Mouse (Mus musculus) forebrain, postnatal 0 days (tissue): Measurements from ENCODE around the gene Gabbr2. TPM values are rescaled to one million over a fixed set of nuclear protein-coding genes. Genes with fewer than 3 reads are reported as not detected.

Experiments
- ATAC-seq: fragments of 200-750 bp; cut with Nextera tagmentation; 2 replicates; pipeline ENCODE4 v1.8.0; 2017; ENCODE audit warnings: mild to moderate bottlenecking, moderate library complexity
- DNase-seq: peaks from one replicate; pipeline ENCODE4 v3.0.0-alpha.2; 2015
- H3K27ac ChIP-seq: fragments of 300-500 bp; sonication (generic); 2 replicates; pipeline ENCODE4 v1.5.1; 2014; ENCODE audit warnings: low read depth, mild to moderate bottlenecking, antibody characterized with exemption, low read length, moderate library complexity, mixed read lengths
- H3K27me3 ChIP-seq: fragments of 300-500 bp; sonication (generic); 2 replicates; pipeline ENCODE4 v1.6.1; 2014; ENCODE audit warnings: mild to moderate bottlenecking, low read length, mixed read lengths; ENCODE audit not compliant: insufficient read depth
- H3K36me3 ChIP-seq: fragments of 300-500 bp; sonication (generic); 2 replicates; pipeline ENCODE4 v1.6.1; 2014; ENCODE audit warnings: mild to moderate bottlenecking, moderate library complexity; ENCODE audit not compliant: insufficient read depth
- H3K4me1 ChIP-seq: fragments of 300-500 bp; sonication (generic); 2 replicates; pipeline ENCODE4 v1.6.1; 2014; ENCODE audit warnings: antibody characterized with exemption; ENCODE audit not compliant: insufficient read depth
- H3K4me2 ChIP-seq: fragments of 300-500 bp; sonication (generic); 2 replicates; pipeline ENCODE4 v1.6.1; 2014; ENCODE audit warnings: low read depth, mild to moderate bottlenecking, moderate library complexity
- H3K4me3 ChIP-seq: fragments of 300-500 bp; sonication (generic); 2 replicates; pipeline ENCODE4 v1.5.1; 2014; ENCODE audit warnings: low read depth, low read length, mixed read lengths
- H3K9ac ChIP-seq: fragments of 300-500 bp; sonication (generic); 2 replicates; pipeline ENCODE4 v1.6.1; 2014; ENCODE audit warnings: mild to moderate bottlenecking
- H3K9me3 ChIP-seq: fragments of 300-500 bp; sonication (generic); 2 replicates; pipeline ENCODE4 v1.6.1; 2016; ENCODE audit warnings: low read length
- CTCF ChIP-seq: sonication (generic); IDR thresholded peaks from 2 replicates; pipeline ENCODE4 v1.5.1; 2016; ENCODE audit warnings: antibody characterized with exemption, control low read depth, low read depth
- WGBS: fragments of 180-500 bp; shearing (Covaris S2); extraction: QIAGEN DNeasy Blood & Tissue Kit; methylation state at CpG from one replicate; pipeline ENCODE4 v1.1.7; 2014; 5-methylcytosine and 5-hydroxymethylcytosine counted together
- polyA plus RNA-seq: library from polyadenylated mRNA; unstranded; fragments of >200 nt; fragmentation: Nextera tagmentation; extraction: Ambion mirVana; gene quantifications from 2 replicates; pipeline ENCODE4 v1.2.1, GENCODE M21; 2015
- total RNA-seq: library from RNA; depleted of rRNA; stranded (reverse); fragments of >200 nt; gene quantifications from 2 replicates; pipeline ENCODE4 v1.2.3, GENCODE M21; 2014

The Gabbr2 gene
- total and polyA plus RNA-seq, 2 experiments from 2014 or later: 14.7 to 65.3 TPM

DNA sequence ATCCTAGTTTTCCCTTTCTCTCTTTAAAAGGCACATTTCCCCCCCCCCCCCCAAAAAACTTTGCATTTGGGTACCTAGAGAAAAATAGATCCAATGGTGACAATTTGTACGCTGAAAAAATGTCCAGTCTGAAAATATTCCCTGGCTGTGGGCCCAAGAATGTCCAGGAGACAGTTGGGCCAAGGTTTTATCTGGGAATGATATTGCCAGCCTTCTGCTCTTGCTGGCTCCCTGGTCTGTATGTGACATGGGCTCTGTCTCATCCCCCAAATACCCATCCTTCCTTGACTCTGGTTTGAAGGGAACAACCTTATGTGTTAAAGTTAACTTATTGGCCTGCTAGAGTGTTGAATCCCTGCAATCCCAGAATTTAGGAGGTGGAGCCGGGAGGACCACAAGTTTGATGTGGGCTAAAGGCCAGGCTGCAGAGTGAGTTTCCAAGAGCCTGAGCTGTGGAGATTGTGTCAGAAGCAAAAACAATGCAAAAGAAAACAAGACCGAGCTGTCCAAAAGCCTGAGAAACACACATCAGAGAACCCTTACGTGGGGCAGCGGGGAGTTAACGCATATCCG is 247.0 kb downstream of the Gabbr2 start:
- Histone ChIP-seq H3K4me1 (no peaks in the 10 kb centered on the region), H3K9ac (no peak overlapping the region), H3K9me3 (no peaks in the 10 kb centered on the region), H3K27me3 (no peaks in the 10 kb centered on the region), H3K36me3 (no peaks in the 10 kb centered on the region), H3K27ac (no peak overlapping the region), H3K4me2 (no peak overlapping the region), H3K4me3 (no peak overlapping the region)
- ATAC-seq (no peak), DNase-seq (no peak)
- 60% methylated on average over 7 of the region's 7 CpGs for WGBS
- TF ChIP-seq CTCF: no peak

DNA sequence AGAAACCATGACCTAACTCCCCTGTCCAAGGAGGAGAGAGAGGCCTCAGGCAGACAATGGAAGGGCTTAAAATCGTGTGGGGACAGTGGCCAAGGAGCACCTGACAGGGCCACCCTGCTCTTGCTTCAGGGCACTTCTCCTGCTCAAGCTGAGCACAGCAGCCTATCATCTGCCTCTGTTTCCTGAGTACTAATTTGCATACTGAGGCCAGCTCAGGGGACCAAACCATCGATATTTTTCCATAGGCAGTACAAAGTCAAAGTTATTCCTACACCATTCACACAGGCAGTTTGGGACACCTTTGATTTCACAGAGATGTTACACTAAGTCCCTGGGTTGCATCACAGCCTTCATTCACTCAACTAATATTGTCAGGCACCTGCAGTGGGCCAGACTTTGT is 249.1 kb downstream of the Gabbr2 start:
- 16% methylated on average over 2 of the region's 2 CpGs for WGBS
- ATAC-seq (no peak), DNase-seq (no peak)
- H3K27ac ChIP-seq: no peak overlapping the region
- H3K9ac ChIP-seq: no peak overlapping the region
- H3K4me3 ChIP-seq: no peak overlapping the region
- H3K4me1 ChIP-seq: no peaks in the 10 kb centered on the region
- no peaks in the 10 kb centered on the region for H3K27me3 ChIP-seq
- no peaks in the 10 kb centered on the region for H3K36me3 ChIP-seq
- H3K4me2 ChIP-seq: no peak overlapping the region
- H3K9me3 ChIP-seq: no peaks in the 10 kb centered on the region
- TF ChIP-seq CTCF: no peak

- H3K4me3 ChIP-seq: no peak overlapping the region
- WGBS: 51% methylated on average over 9 of the region's 9 CpGs
- no peaks in the 10 kb centered on the region for H3K27me3 ChIP-seq
- H3K4me2 ChIP-seq: no peak overlapping the region
- ATAC-seq (no peak), DNase-seq (no peak)
- H3K4me1 ChIP-seq: no peaks in the 10 kb centered on the region
- H3K27ac ChIP-seq: no peak overlapping the region
- peaks cover 9% of the 10 kb centered on the region for H3K36me3 ChIP-seq
- H3K9ac ChIP-seq: no peak overlapping the region
- TF ChIP-seq CTCF: no peak
- no peaks in the 10 kb centered on the region for H3K9me3 ChIP-seq
Measured at GRCm38 (mm10) chr4:46736910-46737511, 254.7 kb downstream of the Gabbr2 start.

GRCm38 (mm10) chr4:46734906-46735305 is 256.8 kb downstream of the Gabbr2 start:
- WGBS: 65% methylated on average over 5 of the region's 5 CpGs
- no peak overlapping the region for H3K27ac ChIP-seq
- peak; percentile 37; the same call in 1 of the 2 replicates for TF ChIP-seq CTCF
- H3K4me1 ChIP-seq: no peaks in the 10 kb centered on the region
- no peaks in the 10 kb centered on the region for H3K9me3 ChIP-seq
- H3K9ac ChIP-seq: no peak overlapping the region
- H3K27me3 ChIP-seq: no peaks in the 10 kb centered on the region
- no peak; the same call in 1 of the 2 replicates for ATAC-seq
- H3K4me2 ChIP-seq: no peak overlapping the region
- peaks cover 11% of the 10 kb centered on the region for H3K36me3 ChIP-seq
- no peak overlapping the region for H3K4me3 ChIP-seq
- DNase-seq: no peak

DNA sequence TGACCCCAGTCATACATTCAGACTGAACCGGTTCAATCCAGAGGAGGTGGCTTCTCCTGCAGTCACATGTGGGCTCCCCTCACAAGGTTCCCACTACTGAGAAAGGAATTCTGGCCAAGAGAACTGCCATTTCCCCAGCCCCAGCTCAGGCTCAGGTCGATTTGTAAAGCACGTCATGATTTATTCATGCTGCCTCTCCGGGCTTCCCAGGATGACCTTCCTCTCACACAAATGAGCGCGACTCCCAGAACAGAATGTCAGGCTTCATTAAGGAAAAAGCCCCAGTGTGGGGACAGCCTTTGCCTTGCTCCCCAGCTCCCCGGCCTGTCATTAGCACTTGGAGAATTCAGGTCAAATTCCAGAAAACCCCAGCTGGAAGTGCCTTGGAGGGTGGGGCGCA is 260.1 kb downstream of the Gabbr2 start:
- Histone ChIP-seq H3K27ac (peak overlapping the region; percentile 9; the same call in 1 of the 2 replicates), H3K4me3 (no peak overlapping the region), H3K4me1 (peaks cover 11% of the 10 kb centered on the region; the same call in 1 of the 2 replicates), H3K9ac (no peak overlapping the region), H3K36me3 (peaks cover 11% of the 10 kb centered on the region), H3K4me2 (no peak overlapping the region), H3K9me3 (no peaks in the 10 kb centered on the region), H3K27me3 (no peaks in the 10 kb centered on the region)
- DNase-seq: peak; percentile 20
- 19% methylated on average over 8 of the region's 8 CpGs for WGBS
- no peak for TF ChIP-seq CTCF
- ATAC-seq: peak; percentile 10; the same call in 1 of the 2 replicates

GRCm38 (mm10) chr4:46729306-46730042 is 262.2 kb downstream of the Gabbr2 start:
- Histone ChIP-seq H3K27ac (0 out of 2 replicates have a peak overlapping the region, but pooled peaks have one; percentile 29), H3K4me1 (peaks cover 11% of the 10 kb centered on the region; the same call in 1 of the 2 replicates), H3K36me3 (peaks cover 10% of the 10 kb centered on the region), H3K4me2 (no peak overlapping the region), H3K27me3 (no peaks in the 10 kb centered on the region), H3K4me3 (no peak overlapping the region), H3K9ac (no peak overlapping the region), H3K9me3 (no peaks in the 10 kb centered on the region)
- no peak for TF ChIP-seq CTCF
- DNase-seq (peak; percentile 45), ATAC-seq (peak; percentile 80)
- WGBS: 48% methylated on average over 9 of the region's 9 CpGs

DNA sequence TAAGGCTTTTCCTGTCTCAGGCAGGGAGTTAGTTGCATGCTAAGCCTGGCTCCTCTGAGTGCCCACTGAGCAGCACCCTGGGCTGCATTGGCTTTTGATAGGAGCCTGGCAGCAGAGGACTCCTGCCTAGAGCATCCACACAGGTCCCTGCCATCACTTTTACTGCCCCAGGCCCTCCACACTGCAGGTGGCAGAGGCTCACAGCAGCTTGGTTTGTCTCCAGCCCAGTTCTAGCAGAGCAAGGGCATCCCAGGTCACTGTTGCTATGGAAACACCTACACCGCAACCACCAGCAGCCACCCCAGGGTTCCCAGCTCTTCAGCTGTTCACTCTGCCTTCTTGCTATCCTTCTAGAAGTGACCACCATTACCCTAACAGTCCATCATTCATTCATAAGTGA is 263.4 kb downstream of the Gabbr2 start:
- H3K27ac ChIP-seq: peak overlapping the region; percentile 0; the same call in 1 of the 2 replicates
- no peaks in the 10 kb centered on the region for H3K9me3 ChIP-seq
- ATAC-seq (peak; percentile 25), DNase-seq (peak; percentile 33)
- H3K4me2 ChIP-seq: no peak overlapping the region
- H3K36me3 ChIP-seq: peaks cover 2% of the 10 kb centered on the region; the same call in 1 of the 2 replicates
- no peak overlapping the region for H3K4me3 ChIP-seq
- H3K9ac ChIP-seq: no peak overlapping the region
- no peak for TF ChIP-seq CTCF
- peaks cover 11% of the 10 kb centered on the region; the same call in 1 of the 2 replicates for H3K4me1 ChIP-seq
- WGBS: 11% methylated on average over 1 of the region's 1 CpGs
- no peaks in the 10 kb centered on the region for H3K27me3 ChIP-seq
